Mouse (Mus musculus) macrophage (primary cell): ENCODE data around the gene Skint8. TPM values are rescaled to one million over a fixed set of nuclear protein-coding genes. Genes with fewer than 3 reads are reported as not detected.

Experiments used
- H3K27ac ChIP-seq: fragments of 350-480 bp; formaldehyde crosslinking; 2 replicates; pipeline ENCODE4 v1.9.0; 2021
- H3K36me3 ChIP-seq: fragments of 350-480 bp; formaldehyde crosslinking; 2 replicates; pipeline ENCODE4 v1.9.0; 2021; ENCODE audit errors: inconsistent target
- H3K4me3 ChIP-seq: fragments of 350-480 bp; formaldehyde crosslinking; 2 replicates; pipeline ENCODE4 v1.9.0; 2021; ENCODE audit errors: inconsistent target
- H3K79me2 ChIP-seq: fragments of 350-480 bp; formaldehyde crosslinking; 2 replicates; pipeline ENCODE4 v1.9.0; 2021; ENCODE audit errors: inconsistent target
- WGBS: methylation state at CpG from one replicate; pipeline ENCODE4 v1.1.7; 2026; ENCODE audit warnings: inconsistent platforms; ENCODE audit not compliant: missing documents; 5-methylcytosine and 5-hydroxymethylcytosine counted together
- polyA plus RNA-seq: library from polyadenylated mRNA; stranded (reverse); fragments of 250-400 nt; gene quantifications from 3 replicates; pipeline ENCODE4 v1.2.4, GENCODE M21; 2018; ENCODE audit warnings: inconsistent platforms

The Skint8 gene
- polyA plus RNA-seq, 1 experiment from 2014 or later, result not detected

DNA sequence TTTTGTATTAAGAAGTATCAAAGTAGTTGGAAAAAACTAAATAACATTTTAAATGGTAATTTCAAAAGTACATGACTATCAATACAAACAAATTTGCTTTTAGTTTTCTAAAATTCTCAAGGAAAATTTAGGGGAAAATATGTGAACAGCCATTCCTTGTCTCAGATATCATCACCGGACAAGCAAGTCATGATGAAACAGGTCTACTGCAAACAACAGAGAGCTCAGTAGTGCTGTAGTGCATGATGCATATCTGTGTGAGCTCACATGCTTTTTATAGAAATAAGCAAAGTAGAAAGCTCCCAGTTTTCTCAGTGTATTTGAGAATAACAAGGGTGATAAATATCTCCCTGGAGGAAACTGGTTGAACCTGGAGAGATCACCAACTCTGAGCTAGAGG, 53.4 kb downstream of the Skint8 start, which contains the start of gene Skint7:
Gene Skint7 (plus strand): TSS at position 301 of the 400 bp plus-strand sequence.
- no peak within 1 kb of the TSS for H3K27ac ChIP-seq
- WGBS, result 90% methylated on average over 1 of the region's 1 CpGs

More for the DNA sequence above, 53.4 kb downstream of the Skint8 start, which contains the start of gene Skint7:
- Histone ChIP-seq H3K4me3 (no peak within 1 kb of the TSS), H3K36me3 (no peaks in the 10 kb centered on the region), H3K79me2 (no peaks in the 10 kb centered on the region)

Other genes with a start within 250 kb of the Skint8 start
- 17.7 to 31.8 TPM (median 21.6 TPM) in 3 replicates for gene Spata6, start 199.4 kb upstream of the Skint8 start, polyA plus RNA-seq
- gene Slc5a9, start 16.5 kb upstream of the Skint8 start, polyA plus RNA-seq, result not detected in 3 replicates
- gene Skint7, start 53.5 kb downstream of the Skint8 start, polyA plus RNA-seq, result not detected in 3 replicates
- gene Skint1, start 86.9 kb downstream of the Skint8 start, polyA plus RNA-seq, result not detected in 3 replicates
- not detected in 3 replicates for gene Skint4, start 152.6 kb downstream of the Skint8 start, polyA plus RNA-seq